Mouse (Mus musculus) embryonic fibroblast, embryonic 13.5 days (primary cell): ENCODE data around the gene Capn11.

Experiments used
- CTCF ChIP-seq: IDR thresholded peaks from 2 replicates; pipeline ENCODE4 v1.5.1; 2011; ENCODE audit warnings: mild to moderate bottlenecking, control low read depth, low read length, moderate library complexity, borderline replicate concordance; ENCODE audit not compliant: insufficient read depth
- POLR2A ChIP-seq: IDR thresholded peaks from 2 replicates; pipeline ENCODE4 v1.6.1; 2011; ENCODE audit warnings: low read depth, mild to moderate bottlenecking, control low read depth, low read length, moderate library complexity

- no peak for TF ChIP-seq POLR2A
- TF ChIP-seq CTCF, result no peak
Observed at GRCm38 (mm10) chr17:45634033-45634432, 25.1 kb downstream of the Capn11 start.
